Mouse (Mus musculus) embryo, embryonic 11 days (tissue): ENCODE measurements around the gene Spred3.
A peak's percentile ranks its signal among the peaks of the same experiment; 100 is the strongest.
"Not testable (repeated sequence)": the region's sequence is repeated elsewhere in the genome, so short reads cannot be mapped to it uniquely, and the experiment has no call there.

Experiments
- DNase-seq: peaks from one replicate; pipeline ENCODE4 v3.0.0-alpha.2; 2015

The Spred3 gene

GRCm38 (mm10) chr7:29168791-29169230 lies 1.4 kb downstream of the Spred3 start:
- DNase-seq = peak; percentile 71

- no peak for DNase-seq
These were observed 2.0 kb downstream of the Spred3 start for GRCm38 (mm10) chr7:29168121-29168695.

GRCm38 (mm10) chr7:29167656-29168055 lies 2.6 kb downstream of the Spred3 start:
- DNase-seq = no peak

- DNase-seq = peak; percentile 47
These were observed 7.3 kb downstream of the Spred3 start for GRCm38 (mm10) chr7:29162750-29163525.

GRCm38 (mm10) chr7:29162294-29162693 lies 7.9 kb downstream of the Spred3 start:
- DNase-seq = no peak

GRCm38 (mm10) chr7:29158264-29158663 lies 11.9 kb downstream of the Spred3 start:
- DNase-seq = no peak

- peak; percentile 92 for DNase-seq
These were observed 14.1 kb downstream of the Spred3 start, which contains the start of gene Fam98c for GRCm38 (mm10) chr7:29155838-29156782. Gene Fam98c, minus strand, starts transcription at chr7:29156234.

- peak; percentile 92 for DNase-seq
These were observed 14.9 kb downstream of the Spred3 start for GRCm38 (mm10) chr7:29155196-29155837.

GRCm38 (mm10) chr7:29154018-29154720 lies 16.0 kb downstream of the Spred3 start:
- DNase-seq = no peak

GRCm38 (mm10) chr7:29151486-29151885 lies 18.7 kb downstream of the Spred3 start:
- DNase-seq = no peak

GRCm38 (mm10) chr7:29148771-29149170 lies 21.4 kb downstream of the Spred3 start:
- no peak for DNase-seq

- DNase-seq = no peak
These were observed 23.4 kb downstream of the Spred3 start for GRCm38 (mm10) chr7:29146625-29147367.

- no peak for DNase-seq
These were observed 26.2 kb downstream of the Spred3 start for GRCm38 (mm10) chr7:29144006-29144405.

GRCm38 (mm10) chr7:29141416-29141815 lies 28.8 kb downstream of the Spred3 start:
- DNase-seq = no peak

- DNase-seq = not testable (repeated sequence)
These were observed 31.0 kb downstream of the Spred3 start for GRCm38 (mm10) chr7:29139237-29139636.

- DNase-seq = no peak
These were observed 32.8 kb downstream of the Spred3 start for GRCm38 (mm10) chr7:29137429-29137828.

GRCm38 (mm10) chr7:29134693-29135386 lies 35.4 kb downstream of the Spred3 start, which contains the start of gene Rasgrp4:
Gene Rasgrp4, plus strand, starts transcription at chr7:29134851.
- peak; percentile 67 for DNase-seq

- DNase-seq = peak; percentile 33
These were observed 36.0 kb downstream of the Spred3 start for GRCm38 (mm10) chr7:29134230-29134629.

- peak; percentile 42 for DNase-seq
These were observed 41.5 kb downstream of the Spred3 start for GRCm38 (mm10) chr7:29128725-29129124.

- peak; percentile 64 for DNase-seq
These were observed 43.9 kb downstream of the Spred3 start for GRCm38 (mm10) chr7:29126173-29126915.
